In genomic region chr2:70567071-70567681, GRCm38 (mm10) we compare ENCODE assay signal across 8 mouse cellular contexts. TPM values are rescaled to one million over a fixed set of nuclear protein-coding genes. Genes with fewer than 3 reads are reported as not detected.
A peak's percentile ranks its signal among the peaks of the same experiment; 100 is the strongest.
DNase-seq lines count a peak whose midpoint lies in the region; ATAC-seq and TF ChIP-seq lines count a peak whose summit lies in the region.

No protein-coding gene starts in this region.

- TF ChIP-seq EP300 in heart, postnatal 0 days (IDR thresholded peaks at IDR 0.05; ENCODE audit: low read depth): no peak

- no peaks in the 10 kb centered on the region for H3K36me3 ChIP-seq in heart, postnatal 0 days (replicated peaks; ENCODE audit: control insufficient read depth, insufficient read depth, low read length)
- H3K36me3 ChIP-seq in midbrain, embryonic 11.5 days (ENCODE audit: control insufficient read depth, insufficient read depth, low read length): no peaks in the 10 kb centered on the region

- H3K9me3 ChIP-seq in heart, postnatal 0 days (replicated peaks; ENCODE audit: control insufficient read depth, low read length): no peaks in the 10 kb centered on the region
- no peaks in the 10 kb centered on the region for H3K9me3 ChIP-seq in midbrain, embryonic 11.5 days (ENCODE audit: control insufficient read depth, low read length)

- peak; percentile 74 for DNase-seq in left cerebral cortex, postnatal 4 days
- no peak for DNase-seq in left cerebral cortex, adult 11 months (ENCODE audit: low spot score)
- peak; percentile 47 to 48 for DNase-seq in cerebellum, postnatal 36 days
- DNase-seq in heart, postnatal 0 days (ENCODE audit: low spot score): peak; percentile 26
- peak; percentile 31 for DNase-seq in kidney, postnatal 14 days
- peak; percentile 97 for DNase-seq in midbrain, embryonic 11.5 days (ENCODE audit: low spot score, missing footprints)
- no peak for DNase-seq in urinary bladder, adult 18-20 months (ENCODE audit: low spot score in 2 of 2)
- no peak for DNase-seq in thymus, postnatal 10 days (ENCODE audit: low spot score in 2 of 2)

- H3K4me3 ChIP-seq in heart, postnatal 0 days (ENCODE audit: low read depth, low read length): peak overlapping the region; percentile 53; the same call in 1 of the 2 replicates
- H3K4me3 ChIP-seq in midbrain, embryonic 11.5 days (ENCODE audit: low read depth, low read length): peak overlapping the region; percentile 16

- intact Hi-C loops in left cerebral cortex, postnatal 4 days (cut with DNase I): loop anchor here (10.0 kb wide), 1 partner anchor 968 kb away; no protein-coding TSS in a partner anchor

- ATAC-seq in heart, postnatal 0 days (ENCODE audit: insufficient read depth, low read depth): no peak
- ATAC-seq in midbrain, embryonic 11.5 days (ENCODE audit: low FRiP score): 0 out of 2 replicates have a peak, but pooled peaks have one; percentile 1

- H3K27ac ChIP-seq in heart, postnatal 0 days (ENCODE audit: low read depth): no peak overlapping the region
- peak overlapping the region; percentile 37 for H3K27ac ChIP-seq in midbrain, embryonic 11.5 days (ENCODE audit: low read depth, low read length)

- H3K9ac ChIP-seq in heart, postnatal 0 days (replicated peaks; ENCODE audit: low read depth, low read length): no peak overlapping the region
- peak overlapping the region; percentile 28; the same call in 1 of the 2 replicates for H3K9ac ChIP-seq in midbrain, embryonic 11.5 days (ENCODE audit: low read length)

- peaks cover 27% of the 10 kb centered on the region for H3K4me1 ChIP-seq in heart, postnatal 0 days (ENCODE audit: control insufficient read depth, insufficient read depth)
- H3K4me1 ChIP-seq in midbrain, embryonic 11.5 days (ENCODE audit: control insufficient read depth, insufficient read depth, low read length): peaks cover 46% of the 10 kb centered on the region

- TF ChIP-seq CTCF in heart, postnatal 0 days (IDR thresholded peaks at IDR 0.05; ENCODE audit: low read depth): peak; percentile 39

- H3K27me3 ChIP-seq in heart, postnatal 0 days (ENCODE audit: control insufficient read depth, insufficient read depth, low read length): peaks cover 91% of the 10 kb centered on the region
- H3K27me3 ChIP-seq in midbrain, embryonic 11.5 days (ENCODE audit: control insufficient read depth, insufficient read depth, low read length): peaks cover 89% of the 10 kb centered on the region

- H3K4me2 ChIP-seq in heart, postnatal 0 days (ENCODE audit: low read depth, low read length): peak overlapping the region; percentile 90
- peak overlapping the region; percentile 65 for H3K4me2 ChIP-seq in midbrain, embryonic 11.5 days

- 13% methylated on average over 23 of the region's 23 CpGs for WGBS in heart, postnatal 0 days
- 2% methylated on average over 23 of the region's 23 CpGs for WGBS in midbrain, embryonic 11.5 days

RNA-seq across cellular contexts. Expression of gene Gad1, which starts 14.3 kb away (rescaled TPM):
- total RNA-seq in left cerebral cortex, postnatal 4 days (2021): 100 to 1,000 TPM; 108 to 166 TPM
- not detected in 2 replicates for total RNA-seq in heart, postnatal 0 days (2014; rRNA removed; ENCODE audit: low replicate concordance)
- polyA plus RNA-seq in heart, postnatal 0 days (2015; fragmentation: Nextera tagmentation; extraction: Ambion mirVana): 0.05 and 0.11 TPM in 2 replicates
- 12.8 and 14.5 TPM in 2 replicates for polyA plus RNA-seq in midbrain, embryonic 11.5 days (2014; fragmentation: Nextera tagmentation; extraction: Ambion mirVana)

RNA-seq across cellular contexts. Expression of gene Erich2, which starts 58.6 kb away (rescaled TPM):
- total RNA-seq in left cerebral cortex, postnatal 4 days (2021): 1 to 10 TPM; 1.6 to 3.9 TPM
- total RNA-seq in heart, postnatal 0 days (2014; rRNA removed; ENCODE audit: low replicate concordance): not detected in 2 replicates
- 0.19 and 1.2 TPM in 2 replicates for polyA plus RNA-seq in heart, postnatal 0 days (2015; fragmentation: Nextera tagmentation; extraction: Ambion mirVana)
- polyA plus RNA-seq in midbrain, embryonic 11.5 days (2014; fragmentation: Nextera tagmentation; extraction: Ambion mirVana): 2.7 and 3.0 TPM in 2 replicates

Comparison
In these comparisons a context has a peak if more than half of its experiments do, and no peak if none do; other contexts are left out.
1. DNase-seq: peak in left cerebral cortex, postnatal 4 days (single experiment), cerebellum, postnatal 36 days (2 of 2), heart, postnatal 0 days (single experiment), kidney, postnatal 14 days (single experiment) and midbrain, embryonic 11.5 days (single experiment); none in left cerebral cortex, adult 11 months (single experiment), urinary bladder, adult 18-20 months (0 of 2) and thymus, postnatal 10 days (0 of 2).
2. RNA of gene Gad1, which starts 14.3 kb away (total RNA-seq): 108 to 166 TPM in left cerebral cortex, postnatal 4 days; not detected in heart, postnatal 0 days; every median in the first group is over 100 times any median in the second.